Mouse (Mus musculus) liver, postnatal 0 days (tissue): ENCODE data around the gene Csk.

Experiments
- CTCF ChIP-seq: sonication (generic); IDR thresholded peaks from 2 replicates; pipeline ENCODE4 v1.5.1; 2016; ENCODE audit warnings: antibody characterized with exemption, low read depth
- EP300 ChIP-seq: IDR thresholded peaks from 2 replicates; pipeline ENCODE4 v1.6.1; 2016; ENCODE audit warnings: antibody characterized with exemption, low read depth, mild to moderate bottlenecking

GRCm38 (mm10) chr9:57650786-57651311, 2.6 kb downstream of the Csk start:
- no peak for TF ChIP-seq CTCF
- TF ChIP-seq EP300: no peak
